Mouse (Mus musculus) forelimb bud, embryonic 11.5 days (tissue): ENCODE measurements around the gene Gm7735.
"Not testable (repeated sequence)": the region's sequence is repeated elsewhere in the genome, so short reads cannot be mapped to it uniquely, and the experiment has no call there.

Source experiments
- DNase-seq: peaks from one replicate; pipeline ENCODE4 v3.0.0-alpha.2; 2012; ENCODE audit warnings: low read depth, low spot score

Gene Gm7735

GRCm38 (mm10) chr16:89169190-89169589, at the start of gene Gm7735:
Gene Gm7735 (plus strand): TSS chr16:89169490.
- DNase-seq, result not testable (repeated sequence)

GRCm38 (mm10) chr16:89140551-89140950, 28.7 kb upstream of the Gm7735 start, which contains the start of gene Gm6358:
Gene Gm6358 (plus strand): TSS chr16:89140851.
- no peak for DNase-seq

DNA sequence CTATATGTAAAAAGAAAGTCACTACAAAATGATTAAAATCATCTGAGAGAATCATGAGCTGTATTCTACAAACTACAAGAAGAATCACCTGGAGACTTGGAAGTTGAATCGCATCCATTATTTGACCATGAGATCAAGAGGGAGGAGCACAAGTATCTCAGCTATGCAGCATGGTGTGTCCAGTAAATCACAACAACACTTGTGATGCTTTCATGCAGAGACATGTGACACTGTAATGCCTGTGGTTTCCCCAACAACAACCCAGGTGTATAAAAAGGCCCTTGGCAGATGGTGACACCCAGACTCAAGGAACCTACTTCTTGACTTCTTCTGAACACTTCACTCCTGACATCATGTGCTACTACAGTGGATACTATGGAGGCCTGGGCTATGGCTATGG, 18.5 kb upstream of the Gm7735 start, which contains the start of gene Gm10061:
Gm10061 (plus strand) TSS at position 301 of the 400 bp plus-strand sequence.
- DNase-seq, result no peak

GRCm38 (mm10) chr16:89157652-89158051, 11.6 kb upstream of the Gm7735 start, which contains the start of gene Gm9789:
Gene Gm9789 (plus strand): TSS chr16:89157952.
- no peak for DNase-seq

DNA sequence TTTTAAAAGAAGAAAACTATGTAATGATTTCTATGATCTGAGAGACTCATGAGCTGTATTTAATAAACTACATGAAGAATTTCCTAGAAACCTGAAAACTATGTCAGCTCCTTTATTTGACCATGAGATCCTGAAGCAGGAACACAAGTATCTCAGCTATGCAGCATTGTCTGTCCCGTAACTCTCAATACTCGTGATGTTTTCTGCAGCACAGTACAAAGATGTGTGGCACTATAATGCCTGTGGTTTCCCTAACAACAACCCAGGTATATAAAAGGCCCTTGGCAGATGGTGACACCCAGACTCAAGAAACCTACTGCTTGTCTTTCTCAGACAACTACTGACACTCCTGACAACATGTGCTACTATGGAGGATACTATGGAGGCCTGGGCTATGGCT, 5.1 kb downstream of the Gm7735 start, which contains the start of gene 1110057P08Rik:
1110057P08Rik (plus strand) TSS at position 301 of the 400 bp plus-strand sequence.
- no peak for DNase-seq

- DNase-seq, result no peak
Observed at GRCm38 (mm10) chr16:89188621-89189020, 19.3 kb downstream of the Gm7735 start.

GRCm38 (mm10) chr16:89205561-89205960, 36.3 kb downstream of the Gm7735 start, which contains the start of gene Krtap20-2:
Gene Krtap20-2 (plus strand): TSS chr16:89205861.
- DNase-seq, result no peak
